Mouse (Mus musculus) testis, adult 2 months (tissue): ENCODE measurements at regions not wholly inside any gene's neighbourhood (a gene's known extent, or its start where the extent isn't known, plus 50 kb on each side); places are given as distances from the start of the nearest gene placed in this dataset.

Source experiments
- CTCF ChIP-seq: fragments of 200-500 bp; IDR thresholded peaks from 2 replicates; pipeline ENCODE4 v1.5.1; 2012; ENCODE audit warnings: low read depth, mild to moderate bottlenecking, inconsistent platforms, low read length, moderate library complexity; ENCODE audit not compliant: control insufficient read depth, insufficient read depth, insufficient replicate concordance
- POLR2A ChIP-seq: fragments of 200-500 bp; IDR thresholded peaks from 2 replicates; pipeline ENCODE4 v1.6.1; 2012; ENCODE audit warnings: low read depth, mild to moderate bottlenecking, inconsistent platforms, low read length, moderate library complexity; ENCODE audit not compliant: control insufficient read depth

DNA sequence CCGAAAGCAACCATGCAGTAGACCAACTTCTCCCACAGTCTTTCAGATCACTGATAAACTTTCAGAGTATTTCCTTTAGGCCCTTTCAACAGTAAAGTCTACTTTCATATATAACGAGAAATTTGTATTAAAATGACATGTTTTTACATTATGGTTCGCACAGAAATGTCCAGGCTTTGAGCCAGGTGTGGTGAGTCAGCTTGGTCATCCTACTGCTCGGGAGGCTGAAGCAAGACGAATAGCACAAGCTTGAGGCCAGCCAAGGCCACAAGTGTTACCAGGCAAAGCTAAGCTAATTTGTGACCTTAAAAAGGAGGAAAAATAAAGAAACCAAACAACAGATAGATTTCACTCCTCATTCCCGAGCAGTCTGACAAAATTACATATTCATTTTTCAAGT, 197.0 kb upstream of the Olfr1324 start:
- no peak for TF ChIP-seq POLR2A
- no peak for TF ChIP-seq CTCF
